Mouse (Mus musculus) stomach, postnatal 0 days (tissue): ENCODE measurements around the gene Zc3h18.

Experiments used
- CTCF ChIP-seq: IDR thresholded peaks from 2 replicates; pipeline ENCODE4 v1.5.1; 2016; ENCODE audit warnings: antibody characterized with exemption, low read depth, mild to moderate bottlenecking, moderate library complexity
- EP300 ChIP-seq: optimal IDR thresholded peaks from 2 replicates; pipeline ENCODE3; 2016; ENCODE audit warnings: antibody characterized with exemption

DNA sequence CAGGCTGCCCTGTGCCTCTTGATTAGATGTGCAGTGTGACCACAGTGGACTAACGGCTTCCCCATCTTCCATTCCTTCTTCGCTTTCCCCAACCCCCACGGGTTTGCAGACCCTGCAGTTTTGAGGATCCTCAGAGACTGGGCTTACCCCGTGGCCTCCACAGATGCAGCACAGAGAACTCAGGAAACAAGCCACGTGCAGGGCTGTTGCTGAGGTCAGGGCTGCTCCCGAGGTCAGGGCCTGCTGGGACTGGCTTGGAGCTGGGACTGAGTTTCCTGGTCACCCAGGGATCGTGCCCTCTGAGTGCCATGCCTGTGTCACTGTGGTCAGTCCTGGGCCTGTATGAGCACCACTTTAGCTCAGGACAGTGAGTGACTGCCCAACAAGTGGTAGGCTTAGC lies 88.6 kb downstream of the Zc3h18 start:
- TF ChIP-seq CTCF (no peak), EP300 (no peak)
